Mouse (Mus musculus): Measurements from ENCODE around the gene Gm20388.

Gene Gm20388

DNA sequence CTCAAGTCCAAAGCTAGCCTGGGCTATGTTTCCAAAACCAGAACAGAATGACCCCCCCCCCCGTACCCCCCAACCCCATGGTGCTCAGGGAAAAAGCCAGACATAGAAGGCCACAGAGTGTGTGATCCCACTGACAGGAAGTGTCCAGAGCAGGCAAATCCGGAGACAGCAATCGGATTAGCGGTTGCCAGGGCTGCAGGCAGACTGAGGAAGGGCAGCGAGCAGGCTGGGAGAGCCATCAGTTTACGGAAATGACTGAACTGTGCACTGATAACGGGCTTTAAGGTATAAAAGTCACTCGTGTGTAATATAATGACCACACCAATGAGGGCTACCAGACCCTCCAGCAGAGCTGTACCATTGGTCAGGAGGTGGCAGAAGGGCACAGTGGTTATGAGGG is 730.6 kb downstream of the Gm20388 start:
- peak; percentile 41 for DNase-seq (ENCODE audit: low spot score)

DNA sequence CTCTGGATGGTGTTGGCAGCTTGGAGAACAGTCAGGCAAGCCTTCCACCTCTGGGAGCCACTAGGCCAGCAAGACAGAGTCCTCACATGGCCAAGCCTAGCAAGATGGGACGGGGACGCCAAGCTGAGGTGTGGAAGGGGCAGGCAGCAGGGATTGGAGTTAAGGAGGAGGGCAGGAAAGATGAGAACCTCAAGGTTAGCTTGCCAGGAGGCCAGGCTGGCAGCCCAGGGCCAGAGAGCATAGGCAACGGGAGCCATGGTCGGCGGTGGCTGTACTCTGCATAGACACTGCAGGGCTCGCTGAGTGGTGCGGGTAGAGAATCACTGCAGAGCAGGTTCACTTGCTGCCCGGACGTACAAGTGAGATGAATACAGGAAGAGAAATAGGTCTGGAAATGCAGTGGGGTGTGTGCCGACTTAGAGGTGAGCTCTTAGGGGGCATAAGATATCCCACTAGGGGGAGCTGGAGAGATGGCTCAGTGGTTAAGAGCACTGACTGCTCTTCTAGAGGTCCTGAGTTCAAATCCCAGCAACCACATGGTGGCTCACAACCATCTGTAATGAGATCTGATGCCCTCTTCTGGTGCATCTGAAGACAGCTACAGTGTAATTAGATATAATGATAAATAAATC is 731.5 kb downstream of the Gm20388 start:
- DNase-seq (ENCODE audit: low spot score), result no peak

GRCm38 (mm10) chr8:120644663-120645062 is 734.0 kb downstream of the Gm20388 start:
- no peak for DNase-seq (ENCODE audit: low spot score)

DNA sequence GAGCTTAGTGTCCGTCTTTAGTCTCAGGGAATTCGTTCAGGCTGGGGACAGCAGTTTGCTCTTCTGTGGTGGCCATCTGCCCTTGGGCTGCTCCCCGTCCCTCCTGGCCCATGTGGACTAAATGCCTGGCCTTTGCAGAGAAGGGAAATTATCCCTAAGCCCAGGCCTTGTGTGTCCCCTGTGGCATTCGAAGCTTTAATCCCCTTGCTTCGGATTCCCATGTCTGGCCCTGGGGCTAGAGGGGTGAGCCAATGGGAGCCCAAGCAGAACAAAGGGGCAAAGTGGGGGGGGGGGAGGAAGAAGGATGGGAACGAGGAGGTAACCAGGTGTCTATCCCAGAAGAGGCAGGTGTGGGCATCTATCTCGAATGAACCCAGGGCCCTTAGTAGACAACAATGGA is 736.9 kb downstream of the Gm20388 start, which contains the start of gene 1190005I06Rik:
TSS of gene 1190005I06Rik (minus strand) at position 101 of the 400 bp plus-strand sequence.
- DNase-seq (ENCODE audit: low spot score), result no peak

- DNase-seq (ENCODE audit: low spot score), result no peak
Measured at GRCm38 (mm10) chr8:120656322-120657052, 745.8 kb downstream of the Gm20388 start.

DNA sequence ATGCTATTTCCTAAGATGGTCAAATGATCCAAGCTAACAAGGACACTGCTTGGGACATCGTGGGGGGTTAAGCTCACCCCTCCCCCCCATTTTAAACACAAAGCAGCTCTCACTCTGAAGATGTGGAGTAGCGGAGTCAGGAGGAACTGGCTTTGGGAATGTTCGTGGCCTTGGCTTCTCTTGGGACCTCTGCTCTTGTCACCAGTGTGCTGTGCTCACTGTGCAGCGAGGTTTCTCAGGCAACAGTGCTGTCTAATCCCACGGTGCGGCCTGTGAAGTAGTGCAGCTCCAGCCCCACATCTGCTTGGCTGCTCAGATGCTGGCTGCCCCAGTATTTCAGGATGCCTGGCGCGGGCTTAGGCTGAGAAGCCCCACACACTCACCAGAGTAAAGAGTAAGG is 746.8 kb downstream of the Gm20388 start:
- DNase-seq (ENCODE audit: low spot score), result no peak

DNA sequence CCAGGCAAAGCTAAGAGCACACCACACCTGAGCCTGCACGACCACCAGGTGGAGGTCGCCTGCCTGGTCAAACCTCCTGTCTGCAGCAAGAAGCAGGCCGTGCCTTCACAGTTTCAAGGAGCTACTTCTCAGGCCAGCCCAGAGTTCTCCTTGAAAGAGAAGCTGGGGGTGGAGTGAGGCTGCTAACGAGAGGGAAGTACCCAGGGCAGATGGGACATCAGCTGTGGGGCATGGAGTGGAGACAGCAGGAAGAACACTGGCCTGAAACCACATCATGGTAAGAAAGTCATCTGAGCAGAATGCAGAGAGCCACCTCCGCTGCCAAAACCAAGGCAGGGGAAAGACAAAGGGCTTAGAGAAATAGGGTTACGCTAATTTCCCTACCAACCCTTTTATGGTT is 753.9 kb downstream of the Gm20388 start:
- no peak for DNase-seq (ENCODE audit: low spot score)

- DNase-seq (ENCODE audit: low spot score), result no peak
Measured at GRCm38 (mm10) chr8:120665726-120666455, 755.2 kb downstream of the Gm20388 start.

DNA sequence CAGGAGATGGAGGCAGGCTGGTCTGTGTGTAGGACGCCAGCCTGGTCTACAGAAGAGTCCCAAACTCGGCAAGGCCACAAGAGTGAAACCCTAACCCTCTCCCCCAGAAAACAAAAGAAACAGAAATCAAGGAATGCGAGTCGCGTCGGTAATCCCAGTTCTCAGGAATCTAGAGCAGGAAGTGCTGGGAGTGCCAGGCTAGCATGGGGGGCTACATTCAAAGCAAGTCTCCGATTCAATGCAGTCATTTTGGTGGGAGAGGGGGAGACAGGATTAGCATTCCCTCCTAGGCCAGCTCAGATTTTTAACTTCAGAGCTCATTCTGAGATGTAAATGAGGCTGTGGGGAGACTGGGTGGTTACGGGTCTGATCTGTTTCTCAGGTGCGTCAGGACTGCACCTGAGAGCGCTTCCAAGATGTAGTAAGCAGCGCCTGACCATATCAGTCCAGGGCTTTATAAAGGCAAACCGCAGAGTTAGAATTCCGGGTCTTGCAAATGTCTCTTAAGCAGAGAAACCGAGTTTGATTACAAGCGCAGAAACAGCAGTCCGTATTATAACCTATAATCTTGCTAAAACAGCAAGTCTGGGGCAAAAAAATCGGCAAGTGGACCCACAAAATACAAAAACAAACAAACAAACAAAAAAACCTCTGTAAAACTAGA is 756.3 kb downstream of the Gm20388 start:
- DNase-seq (ENCODE audit: low spot score), result peak; percentile 39

DNA sequence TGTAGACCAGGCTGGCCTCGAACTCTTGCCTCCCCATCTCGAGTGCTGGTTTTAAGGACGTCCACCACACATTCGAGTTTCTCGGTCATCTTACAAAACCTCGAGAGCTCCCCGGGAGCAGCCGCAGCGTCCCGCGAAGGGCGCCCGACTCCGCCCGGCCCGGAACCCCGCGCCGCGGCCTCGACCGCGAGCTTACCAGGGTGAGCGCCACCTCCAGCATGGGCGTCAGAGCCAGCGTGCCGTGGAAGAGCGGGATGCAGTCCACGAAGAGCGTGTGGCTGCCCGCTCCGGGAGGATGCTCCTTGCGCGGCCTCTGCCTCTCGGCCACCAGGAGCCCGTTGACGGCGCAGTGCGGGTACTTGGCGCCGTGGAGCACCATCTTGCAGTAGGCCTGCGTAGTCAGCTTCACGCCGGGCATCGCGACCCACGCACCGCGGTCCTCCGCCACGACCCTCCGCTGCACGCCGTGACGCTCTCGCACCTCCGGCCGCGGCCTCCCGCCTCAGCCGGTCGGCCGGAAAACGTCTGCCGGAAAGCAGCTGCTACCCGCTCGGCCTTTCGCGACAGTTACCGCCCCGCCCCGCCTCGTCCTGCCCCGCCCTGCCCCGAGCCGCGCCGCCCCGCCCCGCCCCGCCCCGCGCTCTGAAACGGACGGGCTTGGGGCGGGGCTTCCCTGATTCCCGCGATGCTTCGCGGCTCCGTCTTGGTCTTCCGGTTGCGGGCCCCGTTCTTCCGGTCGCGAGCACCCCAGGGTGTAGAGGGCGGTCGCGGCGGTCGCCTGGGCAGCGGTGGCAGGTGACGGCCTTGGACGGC is 757.1 kb downstream of the Gm20388 start, which contains the start of the genes Gm27021 and Cox4i1:
TSS of gene Gm27021 (minus strand) at position 519 of the 813 bp plus-strand sequence.
TSS of gene Cox4i1 (plus strand) at position 662 of the 813 bp plus-strand sequence.
- DNase-seq (ENCODE audit: low spot score), result peak; percentile 93

DNA sequence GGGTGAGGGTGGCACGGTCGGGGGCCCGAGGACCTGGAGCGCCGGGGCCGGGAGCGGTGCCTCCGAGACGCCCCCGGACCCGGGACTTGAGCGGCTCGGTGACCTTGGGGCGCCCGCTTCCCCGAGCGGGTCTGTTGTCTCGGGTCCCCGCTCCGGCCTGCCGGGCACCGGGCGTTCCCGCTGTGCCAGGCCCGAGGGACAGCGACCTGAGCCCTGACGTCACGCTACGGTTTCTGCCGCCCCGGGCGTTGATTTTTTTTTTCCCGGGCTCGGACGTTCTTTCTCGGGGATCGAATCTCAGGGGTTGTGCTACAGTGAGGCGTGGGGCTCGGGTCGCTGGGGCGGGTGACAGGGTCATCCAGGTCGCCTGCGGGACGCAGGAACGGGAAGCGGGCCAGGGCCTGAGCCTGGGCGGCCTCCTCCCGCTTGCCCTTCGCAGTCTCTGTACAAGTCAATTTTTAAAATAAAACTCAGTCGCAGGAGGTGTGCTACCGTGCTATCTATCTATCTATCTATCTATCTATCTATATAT is 757.8 kb downstream of the Gm20388 start, which contains the start of gene Emc8:
TSS of gene Emc8 (minus strand) at position 200 of the 532 bp plus-strand sequence.
- DNase-seq (ENCODE audit: low spot score), result no peak

DNA sequence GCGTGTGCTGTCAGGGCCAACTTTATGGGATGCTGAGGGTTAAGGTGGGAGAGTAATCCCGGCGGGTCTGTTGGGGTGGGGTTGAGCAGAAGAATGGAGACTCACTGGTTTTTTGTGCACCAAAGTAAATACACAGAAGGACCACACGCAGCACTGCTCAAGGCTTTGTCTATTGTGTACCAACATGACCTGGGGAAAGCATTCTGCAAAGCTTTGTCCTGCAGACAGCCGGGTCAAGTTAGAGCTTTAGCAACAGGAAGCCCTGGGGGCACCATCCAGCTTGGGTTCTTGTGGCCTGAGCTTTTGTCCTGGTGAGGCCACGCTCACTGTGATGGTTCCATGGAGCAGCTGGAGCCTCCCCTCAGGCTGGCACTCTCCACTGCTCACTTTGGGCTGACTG is 761.1 kb downstream of the Gm20388 start:
- peak; percentile 24 for DNase-seq (ENCODE audit: low spot score)

GRCm38 (mm10) chr8:120672626-120673229 is 762.1 kb downstream of the Gm20388 start:
- no peak for DNase-seq (ENCODE audit: low spot score)

- no peak for DNase-seq (ENCODE audit: low spot score)
Measured at GRCm38 (mm10) chr8:120673298-120673697, 762.7 kb downstream of the Gm20388 start.

GRCm38 (mm10) chr8:120675718-120676117 is 765.1 kb downstream of the Gm20388 start:
- no peak for DNase-seq (ENCODE audit: low spot score)

GRCm38 (mm10) chr8:120678447-120678846 is 767.8 kb downstream of the Gm20388 start:
- peak; percentile 91 for DNase-seq (ENCODE audit: low spot score)

- no peak for DNase-seq (ENCODE audit: low spot score)
Measured at GRCm38 (mm10) chr8:120679629-120680387, 769.2 kb downstream of the Gm20388 start.

DNA sequence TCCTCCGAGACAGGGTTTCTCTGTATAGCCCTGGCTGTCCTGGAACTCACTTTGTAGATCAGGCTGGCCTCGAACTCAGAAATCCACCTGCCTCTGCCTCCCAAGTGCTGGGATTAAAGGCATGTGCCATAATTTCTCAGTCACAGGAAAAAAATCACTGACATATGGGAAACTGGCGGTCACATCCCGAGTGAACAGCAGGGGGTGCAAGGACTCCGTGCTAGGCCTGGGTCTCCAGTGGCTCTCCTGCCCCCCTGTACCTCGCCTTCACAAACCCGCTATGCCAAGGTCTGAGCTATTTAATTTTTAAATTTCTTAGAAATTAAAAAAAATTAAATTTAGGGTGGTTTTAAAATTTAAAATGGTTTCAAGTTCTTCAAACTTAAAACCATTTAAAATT is 769.8 kb downstream of the Gm20388 start:
- peak; percentile 74 for DNase-seq (ENCODE audit: low spot score)

GRCm38 (mm10) chr8:120681113-120681512 is 770.5 kb downstream of the Gm20388 start:
- DNase-seq (ENCODE audit: low spot score), result no peak

DNA sequence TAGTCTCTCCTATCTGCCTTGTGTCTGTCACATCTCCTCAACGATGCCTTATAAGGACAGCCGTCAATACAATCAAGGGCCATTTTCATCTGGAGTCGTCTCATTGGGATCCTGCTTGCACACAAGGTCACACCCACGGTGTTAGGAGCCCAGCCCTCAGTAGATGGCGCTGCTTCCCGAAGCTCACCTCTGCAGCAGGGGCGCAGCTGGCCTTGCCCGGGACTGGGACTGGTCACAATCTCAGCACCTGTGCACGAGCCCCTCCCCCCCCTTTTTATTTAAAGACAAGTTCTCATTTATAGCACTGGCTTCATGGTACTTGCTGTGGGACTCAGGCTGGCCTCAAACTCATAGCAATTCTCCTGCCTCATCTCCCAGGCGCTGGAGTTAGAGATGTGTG is 773.0 kb downstream of the Gm20388 start:
- DNase-seq (ENCODE audit: low spot score), result peak; percentile 87
